Mouse (Mus musculus): Measurements from ENCODE around the gene Evi5l. TPM values are rescaled to one million over a fixed set of nuclear protein-coding genes. Genes with fewer than 3 reads are reported as not detected.

Gene Evi5l
- total RNA-seq, 1 experiment from 2014 or later, result 3.0 TPM

GRCm38 (mm10) chr8:4256911-4257310 lies 90.5 kb downstream of the Evi5l start:
- no peak for ATAC-seq (replicated peaks; ENCODE audit: insufficient number of reproducible peaks, low FRiP score, low TSS enrichment, poor library complexity, severe bottlenecking)

- ATAC-seq (replicated peaks; ENCODE audit: insufficient number of reproducible peaks, low FRiP score, low TSS enrichment, poor library complexity, severe bottlenecking), result no peak
Observed at GRCm38 (mm10) chr8:4257350-4257749, 91.0 kb downstream of the Evi5l start.

GRCm38 (mm10) chr8:4258233-4258632 lies 91.9 kb downstream of the Evi5l start:
- ATAC-seq (replicated peaks; ENCODE audit: insufficient number of reproducible peaks, low FRiP score, low TSS enrichment, poor library complexity, severe bottlenecking), result peak; percentile 57; the same call in 1 of the 2 replicates

- ATAC-seq (replicated peaks; ENCODE audit: insufficient number of reproducible peaks, low FRiP score, low TSS enrichment, poor library complexity, severe bottlenecking), result no peak
Observed at GRCm38 (mm10) chr8:4258678-4259077, 92.3 kb downstream of the Evi5l start.

- ATAC-seq (replicated peaks; ENCODE audit: insufficient number of reproducible peaks, low FRiP score, low TSS enrichment, poor library complexity, severe bottlenecking), result peak; percentile 79
Observed at GRCm38 (mm10) chr8:4259125-4259804, 92.9 kb downstream of the Evi5l start, which contains the start of gene Ctxn1. Ctxn1 (minus strand) TSS chr8:4259274.

DNA sequence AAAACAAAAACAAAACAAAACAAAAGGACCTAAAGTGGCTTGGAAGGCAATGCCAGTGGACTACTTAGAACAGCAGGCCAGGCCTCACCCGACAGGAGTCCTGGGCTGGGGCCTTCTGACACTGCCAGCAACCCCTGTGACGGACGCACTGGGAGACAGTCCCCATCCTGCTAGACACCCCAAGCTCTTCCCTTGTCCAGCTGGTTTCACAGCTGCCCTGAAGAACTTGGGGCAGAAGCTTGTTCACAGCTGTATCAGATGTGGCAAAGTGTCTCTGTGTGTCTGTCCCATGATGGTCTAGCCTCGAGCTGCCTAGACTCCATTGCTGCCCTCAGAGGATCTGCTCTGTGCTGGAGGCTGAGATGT lies 93.4 kb downstream of the Evi5l start:
- ATAC-seq (replicated peaks; ENCODE audit: insufficient number of reproducible peaks, low FRiP score, low TSS enrichment, poor library complexity, severe bottlenecking), result no peak

Other genes with a start within 250 kb of the Evi5l start
- gene Cd209b, start 239.7 kb upstream of the Evi5l start, total RNA-seq (2017), result not detected in 3 replicates
- gene Cd209c, start 211.8 kb upstream of the Evi5l start, total RNA-seq (2017), result 1.0 to 2.6 TPM in 2 of 3 replicates, not detected in the other
- gene Cd209f, start 60.7 kb upstream of the Evi5l start, total RNA-seq (2017), result not detected in 3 replicates
- gene Cd209g, start 32.5 kb upstream of the Evi5l start, total RNA-seq (2017), result not detected in 3 replicates
- gene Prr36, start 50.9 kb downstream of the Evi5l start, total RNA-seq (2017), result 0.19 TPM in 1 of 3 replicates, not detected in the others
- gene Lrrc8e, start 60.3 kb downstream of the Evi5l start, total RNA-seq (2017), result 0.11 to 0.19 TPM in 2 of 3 replicates, not detected in the other
- gene Map2k7, start 72.2 kb downstream of the Evi5l start, total RNA-seq (2017), result 42.6 to 60.0 TPM (median 43.3 TPM) in 3 replicates
- not detected in 3 replicates for gene Gm49320, start 72.3 kb downstream of the Evi5l start, total RNA-seq (2017)
- gene Tgfbr3l, start 81.6 kb downstream of the Evi5l start, total RNA-seq (2017), result 0.95 to 1.8 TPM (median 0.97 TPM) in 3 replicates
- 4.6 to 7.5 TPM (median 6.2 TPM) in 3 replicates for gene Snapc2, start 86.5 kb downstream of the Evi5l start, total RNA-seq (2017)
- gene Ctxn1, start 92.7 kb downstream of the Evi5l start, total RNA-seq (2017), result 0.29 to 1.5 TPM in 2 of 3 replicates, not detected in the other
- 55.0 to 89.8 TPM (median 63.5 TPM) in 3 replicates for gene Timm44, start 109.3 kb downstream of the Evi5l start, total RNA-seq (2017)
- 9.8 to 27.9 TPM (median 17.7 TPM) in 3 replicates for gene Ccl25, start 158.6 kb downstream of the Evi5l start, total RNA-seq (2017)
- 44.2 to 65.5 TPM (median 46.9 TPM) in 3 replicates for gene Elavl1, start 158.8 kb downstream of the Evi5l start, total RNA-seq (2017)

Measured in monocyte, adult 5-6 weeks (primary cell).